Mouse (Mus musculus) spleen, adult 12 weeks (tissue): Measurements from ENCODE around the gene Tyro3.

Experiments
- DNase-seq: peaks from one replicate; pipeline ENCODE4 v3.0.0; 2022; ENCODE audit warnings: low spot score

Gene Tyro3

DNA sequence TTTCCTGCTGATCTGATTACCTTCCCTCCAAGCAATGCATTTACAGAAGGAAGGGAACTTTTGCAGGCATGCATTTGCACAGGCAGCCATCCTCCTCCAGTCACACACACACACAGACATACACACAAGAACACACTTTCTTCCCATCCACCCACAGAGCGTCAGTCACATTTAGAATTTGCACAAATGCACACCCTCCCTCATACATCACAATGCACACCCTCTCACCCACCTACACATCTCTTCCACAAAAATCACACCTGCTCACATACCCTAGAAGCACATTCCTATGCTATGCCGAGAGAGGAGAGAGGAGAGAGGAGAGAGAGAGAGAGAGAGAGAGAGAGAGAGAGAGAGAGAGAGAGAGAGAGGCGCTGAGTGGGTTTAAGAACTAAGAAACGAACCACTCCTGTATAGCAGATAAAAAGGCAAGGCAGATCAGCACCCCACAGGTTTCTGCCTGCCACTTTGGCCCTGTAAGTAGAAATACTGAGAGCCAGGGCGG lies at the start of gene Tyro3:
Gene Tyro3 (plus strand): TSS at position 455 of the 505 bp plus-strand sequence.
- DNase-seq, result no peak

DNA sequence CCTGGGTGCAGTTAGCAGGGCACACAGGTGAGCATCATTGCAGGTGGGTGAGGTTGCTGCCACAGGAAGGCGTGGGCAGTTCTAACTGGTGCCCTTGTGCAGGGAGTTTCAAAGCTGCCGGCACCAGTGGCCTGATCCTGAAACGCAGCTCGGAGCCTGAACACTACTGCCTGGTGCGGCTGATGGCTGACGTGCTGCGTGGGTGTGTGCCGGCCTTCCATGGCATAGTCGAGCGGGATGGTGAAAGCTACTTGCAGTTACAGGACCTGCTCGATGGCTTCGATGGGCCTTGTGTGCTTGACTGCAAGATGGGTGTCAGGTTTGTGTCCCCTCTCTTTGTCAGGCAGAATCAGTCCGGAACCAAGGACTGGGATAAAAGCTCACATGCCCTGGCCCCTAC lies 48.3 kb upstream of the Tyro3 start:
- no peak for DNase-seq

DNA sequence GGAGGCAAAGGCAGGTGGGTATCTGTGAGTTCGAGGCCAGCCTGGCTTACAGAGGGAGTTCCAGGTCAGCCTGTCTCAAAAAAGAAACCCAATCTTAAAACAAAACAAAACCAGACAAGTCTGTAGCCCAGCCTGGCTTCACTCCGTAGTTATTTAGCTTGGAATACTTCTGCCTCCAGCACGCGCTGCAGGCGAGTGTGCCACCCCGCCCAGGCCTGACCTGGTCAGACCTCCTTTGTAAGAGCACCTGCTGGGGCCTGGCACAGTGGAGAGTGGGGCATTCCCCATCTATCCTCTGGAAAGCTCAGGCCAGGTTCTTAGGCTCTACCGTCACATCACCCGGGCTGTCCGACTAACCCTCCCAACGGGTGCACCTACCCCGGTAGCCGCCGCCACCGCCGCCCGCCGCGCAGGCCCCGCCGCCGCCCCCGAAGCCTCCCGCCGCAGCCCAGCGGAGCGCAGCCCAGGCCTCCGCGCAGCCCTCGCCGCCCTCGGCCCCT lies 39.9 kb upstream of the Tyro3 start:
- DNase-seq, result no peak

DNA sequence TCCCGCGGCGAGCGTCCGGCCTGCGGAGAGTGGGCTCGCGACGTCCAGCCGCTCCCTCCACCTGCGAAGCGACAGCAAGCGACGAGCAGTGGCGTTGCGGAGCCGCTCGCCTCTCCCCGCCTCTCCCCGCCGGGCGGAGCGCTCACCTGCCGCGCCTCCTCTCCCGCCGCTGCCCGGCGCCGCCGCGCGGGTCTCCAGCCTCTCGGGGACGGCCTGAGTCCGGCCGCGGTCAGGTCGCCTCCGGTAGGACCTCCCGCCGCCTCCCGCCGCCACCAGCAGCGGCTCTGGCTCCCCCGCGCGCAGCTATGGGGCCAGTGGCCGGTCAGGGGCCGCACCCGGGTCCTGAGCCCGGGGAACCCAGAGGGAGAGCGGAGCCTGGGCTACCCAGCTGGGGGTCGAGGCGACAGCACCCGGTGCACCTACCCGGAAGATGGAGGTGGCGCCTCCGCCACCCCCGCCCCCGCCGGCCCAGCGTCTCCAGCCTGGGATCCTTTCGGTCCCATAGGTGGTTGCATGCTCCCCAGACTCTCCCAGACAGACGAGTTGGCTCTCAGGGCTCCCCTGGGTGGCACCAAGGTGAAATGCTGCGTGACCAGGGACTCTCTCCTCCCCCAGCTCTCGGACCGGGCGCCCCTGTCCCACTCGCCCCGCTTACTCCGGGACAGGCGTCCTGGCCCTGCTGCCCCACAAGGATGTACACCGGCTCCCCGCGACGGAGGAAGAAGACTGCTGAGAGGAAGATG lies 39.3 kb upstream of the Tyro3 start:
- no peak for DNase-seq

DNA sequence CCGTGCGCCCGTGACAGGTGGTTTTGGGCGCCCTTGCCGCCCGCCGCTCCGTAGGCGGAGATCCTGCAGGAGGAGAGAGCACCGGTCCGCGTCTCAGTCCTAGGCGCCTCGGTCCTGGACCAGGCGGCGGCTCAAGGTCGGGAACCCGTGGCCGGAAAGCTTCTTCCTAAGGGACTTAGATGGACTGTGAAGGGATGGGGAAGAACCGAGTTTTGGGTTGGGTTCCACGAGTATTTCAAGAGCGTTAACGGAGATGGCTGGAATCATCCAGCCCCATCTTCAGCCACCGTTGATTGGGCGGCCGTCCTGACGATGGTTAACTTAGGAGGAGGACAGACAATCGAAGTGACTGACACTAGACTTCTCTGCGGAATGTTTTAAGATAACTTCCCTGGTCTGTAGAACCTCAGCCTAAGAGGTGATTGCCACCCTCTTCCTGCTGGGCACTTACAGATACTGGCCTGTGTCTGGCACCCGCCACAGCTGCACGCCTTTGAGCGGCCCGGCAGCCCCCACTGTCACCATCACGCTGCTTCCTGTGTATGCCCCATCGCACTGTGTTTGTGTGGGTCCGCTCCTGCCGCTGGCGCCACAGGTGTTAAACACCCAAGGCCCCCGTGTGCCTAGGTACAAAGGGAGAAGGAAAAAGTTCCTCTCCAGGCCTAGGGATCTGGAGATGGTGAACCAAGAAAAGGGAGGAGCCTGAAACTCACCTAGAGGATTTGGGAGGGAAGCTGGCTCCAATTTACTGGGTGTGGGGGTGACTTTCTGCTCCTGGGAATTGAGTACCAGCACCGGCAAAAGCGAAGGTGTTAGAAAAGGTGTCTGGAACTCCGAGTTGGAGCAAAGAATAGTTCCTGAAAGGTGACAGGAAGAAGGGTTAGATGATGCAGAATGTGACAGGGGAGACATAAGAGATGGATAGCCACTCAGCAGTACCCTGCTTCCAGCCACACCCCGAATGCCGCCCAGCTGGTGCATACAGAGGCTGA lies 38.4 kb upstream of the Tyro3 start:
- no peak for DNase-seq

DNA sequence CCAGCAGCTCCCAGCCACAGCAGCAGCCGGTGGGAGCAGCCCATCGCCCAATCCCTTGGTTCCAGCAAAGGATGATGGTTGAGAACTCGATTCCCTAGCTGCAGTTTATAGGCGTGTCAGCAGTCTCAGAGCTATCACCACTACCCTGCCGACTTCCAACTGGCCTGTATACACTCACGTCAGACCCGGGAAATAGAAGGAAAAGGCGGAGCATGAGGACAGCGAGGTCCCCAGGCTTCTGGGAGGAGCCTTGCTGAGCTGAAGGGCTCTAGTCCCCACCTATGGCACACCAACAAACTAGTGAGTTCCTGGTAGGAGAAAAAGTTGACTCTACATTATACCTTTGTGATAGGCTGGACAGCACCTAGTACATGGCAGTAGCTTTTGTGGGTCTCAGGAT lies 37.3 kb upstream of the Tyro3 start, which contains the start of gene Ltk:
Gene Ltk (minus strand): TSS at position 181 of the 400 bp plus-strand sequence.
- DNase-seq, result no peak

DNA sequence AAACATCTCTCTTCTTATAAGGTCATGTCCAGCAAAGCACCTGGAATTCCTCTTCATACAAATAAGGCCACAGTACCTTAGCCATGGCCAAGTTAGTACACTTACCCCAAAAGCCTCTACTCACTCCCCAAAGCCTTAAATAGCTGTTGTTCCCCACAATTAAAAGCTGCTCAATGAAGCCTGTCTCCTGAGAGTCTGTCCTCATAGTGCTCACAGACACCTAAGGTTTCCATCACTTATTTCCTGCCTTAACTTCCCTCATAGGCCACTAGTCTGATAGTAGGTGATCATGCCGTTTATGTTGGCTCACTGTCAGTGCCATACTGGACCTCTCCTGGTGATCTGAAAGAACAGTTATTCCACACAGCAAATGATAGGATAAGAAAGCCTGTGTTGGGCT lies 35.3 kb upstream of the Tyro3 start:
- no peak for DNase-seq

DNA sequence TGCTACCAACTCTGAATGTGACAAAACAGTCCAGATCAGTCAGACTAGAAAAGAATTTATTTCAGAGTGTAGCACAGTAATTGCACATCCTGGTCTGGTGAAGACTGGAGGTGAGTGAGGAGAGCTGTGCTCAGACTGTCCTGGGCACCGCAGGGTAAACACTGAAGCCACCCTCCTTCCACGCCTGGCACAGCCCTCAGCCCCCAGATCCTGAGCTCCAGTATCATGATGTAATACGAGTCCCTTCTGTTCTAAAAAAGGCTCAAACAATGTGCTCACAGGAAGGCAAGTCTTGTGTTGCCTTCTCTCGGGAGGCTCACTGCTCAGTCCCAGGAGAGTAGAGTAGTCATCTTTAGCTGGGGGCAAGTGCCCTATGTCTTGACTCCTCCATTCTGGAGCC lies 33.6 kb upstream of the Tyro3 start:
- no peak for DNase-seq

DNA sequence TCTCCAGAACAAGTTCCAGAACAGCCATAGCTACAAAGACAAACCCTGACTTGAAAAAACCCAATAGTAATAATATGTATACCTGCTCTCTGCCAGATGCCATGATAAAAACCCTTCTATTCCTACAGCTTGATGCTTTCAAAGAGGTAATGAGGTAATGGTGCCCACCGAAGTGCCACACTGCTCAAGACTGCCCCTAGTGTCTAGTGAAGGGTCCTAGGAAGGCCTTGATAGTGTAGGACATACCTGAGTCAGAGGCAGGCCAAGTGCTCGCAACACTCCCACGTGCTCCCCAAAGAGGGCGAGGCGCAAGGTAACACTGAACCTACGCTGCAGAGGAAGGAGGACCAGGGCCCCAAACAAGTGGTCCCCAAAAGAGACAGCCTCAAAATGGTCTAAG lies 30.3 kb upstream of the Tyro3 start:
- no peak for DNase-seq

DNA sequence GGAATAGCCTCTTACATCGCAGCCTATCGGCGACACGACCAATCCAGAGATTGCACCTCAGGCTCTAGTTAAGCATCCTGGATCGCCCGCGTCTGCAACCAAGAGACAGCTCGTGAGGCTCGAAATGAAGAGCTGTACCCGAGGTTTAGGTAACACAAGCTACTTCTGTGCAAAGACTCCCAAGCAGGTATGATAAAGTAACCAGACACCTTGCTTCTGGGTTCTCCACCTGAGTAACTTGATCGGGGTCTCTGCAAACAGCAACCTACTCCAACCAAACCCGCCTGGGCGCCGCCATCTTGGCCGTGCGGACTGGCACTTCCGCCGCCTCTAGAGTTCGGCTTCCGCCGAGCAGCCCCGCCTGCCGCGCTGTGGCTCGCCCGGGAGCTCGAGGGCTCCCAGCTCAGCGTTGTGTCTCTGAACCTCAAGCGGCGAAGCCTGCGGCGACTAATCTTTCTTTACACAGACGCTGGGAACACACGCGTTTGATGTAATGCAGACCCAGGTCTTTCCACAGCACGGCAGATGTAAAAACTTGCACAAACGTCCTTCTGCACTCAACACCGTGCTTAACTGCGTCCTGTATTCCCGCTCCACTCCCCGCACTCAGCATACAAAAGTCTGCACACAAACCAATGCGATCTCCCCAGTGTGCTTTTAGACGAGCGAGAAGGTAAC lies 10.2 kb upstream of the Tyro3 start, which contains the start of gene Rpap1:
Gene Rpap1 (minus strand): TSS at position 332 of the 678 bp plus-strand sequence.
- peak; percentile 70 for DNase-seq

DNA sequence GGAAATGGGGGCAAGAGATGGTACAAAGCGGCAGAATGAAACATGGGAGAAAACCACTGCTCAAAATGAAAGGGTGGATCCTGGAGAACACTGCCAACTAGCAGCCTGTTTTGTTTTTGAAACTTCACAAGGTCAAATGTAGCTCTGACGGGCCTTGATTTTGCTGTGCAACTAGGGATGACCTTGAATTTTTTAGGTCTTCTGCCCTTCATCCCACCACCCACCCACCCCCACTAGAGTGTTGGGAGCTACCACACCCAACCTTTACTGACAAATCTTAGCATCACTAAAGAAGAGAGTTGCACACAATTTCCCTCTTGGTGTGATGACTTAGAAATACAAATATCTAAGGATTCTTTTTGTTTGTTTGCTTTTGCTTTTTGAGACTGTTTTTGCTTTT lies 7.5 kb upstream of the Tyro3 start:
- no peak for DNase-seq

DNA sequence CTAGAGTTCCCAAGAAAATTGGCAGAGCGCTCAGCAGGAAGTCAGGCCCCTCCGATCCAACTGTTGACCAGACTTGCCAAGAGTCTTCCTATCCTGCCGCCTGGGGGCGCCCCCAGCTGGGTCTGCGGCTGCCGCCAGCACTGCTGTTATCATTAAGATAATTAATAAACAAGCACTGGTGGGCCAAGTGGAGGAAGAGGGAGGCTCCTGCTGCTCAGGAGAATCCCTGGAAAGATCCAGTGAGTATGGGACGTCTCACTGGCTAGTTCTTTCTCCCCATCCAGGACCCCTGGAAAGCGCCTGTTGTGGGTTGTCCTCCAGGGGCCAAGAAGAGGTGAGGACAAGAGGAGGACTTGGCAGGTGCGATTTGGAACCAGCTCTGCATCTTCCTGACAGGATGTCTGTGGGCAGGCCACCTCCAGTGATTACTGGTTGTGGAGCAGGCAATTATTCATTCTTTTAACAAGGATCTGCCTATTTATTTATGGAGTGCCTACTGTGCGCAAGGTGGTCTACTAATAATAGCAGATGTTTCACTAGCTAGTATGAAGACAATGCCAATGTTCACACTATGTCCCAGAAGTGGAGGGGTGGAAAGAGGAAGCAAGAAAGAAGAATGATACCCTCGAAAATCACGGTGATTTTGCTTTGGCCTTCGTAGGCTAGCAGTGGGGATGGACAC lies 854 bp downstream of the Tyro3 start:
- DNase-seq, result no peak

DNA sequence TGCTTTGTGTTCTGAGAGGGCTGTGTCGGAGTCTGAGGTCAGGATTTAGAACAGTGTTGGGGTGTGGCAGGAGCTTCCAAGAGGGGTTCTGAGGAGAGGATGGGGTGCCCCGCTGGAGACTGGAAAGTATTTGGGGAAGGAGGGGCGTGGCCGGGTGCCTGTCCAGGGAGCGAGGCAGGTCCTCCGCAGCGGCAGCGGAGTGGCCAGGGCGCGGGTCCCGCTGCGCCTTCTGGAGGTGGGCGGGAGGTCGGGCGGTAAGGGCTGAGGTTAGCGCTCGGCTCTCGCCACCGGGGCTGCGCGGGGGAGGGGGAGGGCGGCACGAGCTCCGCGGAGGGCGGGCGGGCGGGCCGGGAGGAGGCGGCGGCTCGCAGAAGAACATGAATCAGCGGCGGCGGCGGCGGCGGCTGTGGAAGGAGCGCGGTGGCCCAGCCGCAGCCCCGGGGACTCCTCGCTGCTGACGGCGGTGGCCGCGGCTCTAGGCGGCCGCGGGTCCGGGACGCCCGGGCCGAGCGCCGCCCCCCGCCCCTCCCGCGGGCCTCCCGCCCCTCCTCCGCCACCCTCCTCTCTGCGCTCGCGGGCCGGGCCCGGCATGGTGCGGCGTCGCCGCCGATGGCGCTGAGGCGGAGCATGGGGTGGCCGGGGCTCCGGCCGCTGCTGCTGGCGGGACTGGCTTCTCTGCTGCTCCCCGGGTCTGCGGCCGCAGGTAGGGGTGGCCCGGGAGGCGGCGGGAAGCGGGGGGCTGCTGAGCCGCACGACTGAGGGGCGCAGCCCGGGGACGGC lies 1.8 kb downstream of the Tyro3 start:
- peak; percentile 8 for DNase-seq

DNA sequence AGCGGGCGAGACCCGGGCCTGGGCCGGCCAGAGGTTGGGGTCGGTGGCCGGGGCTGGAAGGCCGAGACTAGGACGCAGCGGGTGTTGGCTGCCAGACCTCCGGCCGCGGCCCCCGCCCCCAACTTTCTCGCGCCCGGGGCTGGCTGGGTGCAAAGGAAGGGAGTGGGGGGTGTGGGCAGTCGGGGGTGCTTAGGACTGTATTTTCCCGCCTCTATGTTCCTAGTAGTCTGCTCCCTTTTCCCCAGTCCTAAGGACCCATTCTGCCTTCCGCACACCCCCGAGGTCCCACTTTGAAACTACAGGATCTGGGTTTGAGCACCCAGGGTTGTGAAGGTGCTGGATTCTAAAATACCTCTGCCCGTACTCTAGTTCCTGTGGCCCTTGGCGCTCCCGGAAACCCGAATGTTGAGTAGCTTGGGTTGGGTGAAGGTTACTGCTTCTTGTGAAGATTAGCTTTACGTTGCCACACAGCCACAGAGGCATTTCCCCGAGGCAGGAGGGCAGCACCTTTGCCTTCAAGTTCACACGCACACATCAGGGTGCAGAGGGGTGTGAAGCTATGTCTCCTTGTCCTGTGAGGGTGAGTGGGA lies 2.5 kb downstream of the Tyro3 start:
- no peak for DNase-seq

DNA sequence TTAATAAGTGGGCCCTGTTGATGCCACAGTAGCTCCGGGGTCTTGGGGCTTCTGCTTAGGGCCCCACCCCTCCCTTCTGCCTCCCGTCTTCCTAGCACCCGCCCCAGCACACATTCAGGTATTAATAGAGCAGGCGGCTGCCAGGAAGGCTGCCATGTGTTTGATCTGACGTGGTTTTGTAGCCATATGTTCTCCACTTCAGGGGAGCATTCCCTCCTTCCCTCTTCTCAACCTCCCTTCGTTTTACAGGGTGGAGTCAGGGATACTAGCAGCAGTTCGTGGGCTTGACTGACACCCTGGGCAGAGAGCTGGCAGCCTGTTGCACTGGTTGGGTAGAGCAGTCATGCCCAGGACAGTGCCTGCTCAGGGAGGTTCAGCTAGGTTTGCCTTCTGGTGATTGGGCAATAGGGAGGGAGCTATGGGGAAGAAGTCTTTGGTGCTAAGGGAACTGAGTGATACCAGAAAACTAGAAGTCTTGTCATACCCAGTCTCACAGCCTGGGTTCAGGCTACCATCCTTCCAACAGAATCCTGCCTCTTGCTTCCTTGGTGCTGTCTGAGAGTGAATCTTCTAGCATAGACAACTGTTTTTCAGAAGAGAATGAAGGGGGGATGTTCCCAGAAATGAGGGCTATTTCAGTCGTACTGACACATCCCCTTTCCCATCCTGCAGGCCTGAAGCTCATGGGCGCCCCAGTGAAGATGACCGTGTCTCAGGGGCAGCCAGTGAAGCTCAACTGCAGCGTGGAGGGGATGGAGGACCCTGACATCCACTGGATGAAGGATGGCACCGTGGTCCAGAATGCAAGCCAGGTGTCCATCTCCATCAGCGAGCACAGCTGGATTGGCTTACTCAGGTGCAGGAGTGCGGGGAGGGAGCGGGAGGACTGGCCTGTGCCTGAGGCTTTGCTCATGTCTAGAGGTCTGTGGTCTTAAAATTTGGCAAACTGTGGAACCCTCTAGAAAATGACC lies 3.6 kb downstream of the Tyro3 start:
- DNase-seq, result no peak

DNA sequence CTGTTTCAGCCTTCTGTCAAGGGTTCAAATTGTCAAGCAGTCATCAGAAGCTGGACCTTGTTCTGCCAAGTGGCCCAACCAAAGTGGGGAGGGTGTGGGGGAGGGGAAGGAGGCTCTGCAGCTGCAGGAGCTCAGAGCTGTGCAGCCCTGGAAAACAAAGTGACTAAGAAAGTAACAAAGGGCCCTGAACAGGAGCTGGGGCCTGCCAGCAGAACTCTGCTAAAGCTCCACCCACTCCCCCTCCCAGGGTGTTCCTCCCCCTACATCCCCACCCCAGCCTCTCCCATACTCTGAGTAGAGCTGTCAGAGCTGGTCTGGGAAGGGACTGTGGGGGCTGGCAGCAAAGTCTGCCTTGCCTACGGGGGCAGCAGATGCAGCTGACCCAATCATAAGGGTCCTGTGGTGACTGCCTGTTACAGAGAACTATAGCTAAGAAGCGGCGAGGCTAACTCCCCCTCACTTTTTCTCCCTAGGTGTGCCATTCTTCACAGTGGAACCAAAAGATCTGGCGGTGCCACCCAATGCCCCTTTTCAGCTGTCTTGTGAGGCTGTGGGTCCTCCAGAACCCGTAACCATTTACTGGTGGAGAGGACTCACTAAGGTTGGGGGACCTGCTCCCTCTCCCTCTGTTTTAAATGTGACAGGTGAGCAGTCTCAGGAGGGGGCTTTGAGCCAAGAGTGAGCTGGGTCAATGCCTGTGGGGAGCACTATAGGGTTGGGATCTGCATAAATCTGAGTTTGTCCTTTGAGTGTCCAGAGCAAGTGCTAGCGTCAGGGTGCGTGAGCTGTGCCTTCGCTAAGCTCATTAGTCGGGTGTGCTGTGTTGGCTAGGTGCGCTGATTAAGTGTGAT lies 5.5 kb downstream of the Tyro3 start:
- DNase-seq, result no peak

DNA sequence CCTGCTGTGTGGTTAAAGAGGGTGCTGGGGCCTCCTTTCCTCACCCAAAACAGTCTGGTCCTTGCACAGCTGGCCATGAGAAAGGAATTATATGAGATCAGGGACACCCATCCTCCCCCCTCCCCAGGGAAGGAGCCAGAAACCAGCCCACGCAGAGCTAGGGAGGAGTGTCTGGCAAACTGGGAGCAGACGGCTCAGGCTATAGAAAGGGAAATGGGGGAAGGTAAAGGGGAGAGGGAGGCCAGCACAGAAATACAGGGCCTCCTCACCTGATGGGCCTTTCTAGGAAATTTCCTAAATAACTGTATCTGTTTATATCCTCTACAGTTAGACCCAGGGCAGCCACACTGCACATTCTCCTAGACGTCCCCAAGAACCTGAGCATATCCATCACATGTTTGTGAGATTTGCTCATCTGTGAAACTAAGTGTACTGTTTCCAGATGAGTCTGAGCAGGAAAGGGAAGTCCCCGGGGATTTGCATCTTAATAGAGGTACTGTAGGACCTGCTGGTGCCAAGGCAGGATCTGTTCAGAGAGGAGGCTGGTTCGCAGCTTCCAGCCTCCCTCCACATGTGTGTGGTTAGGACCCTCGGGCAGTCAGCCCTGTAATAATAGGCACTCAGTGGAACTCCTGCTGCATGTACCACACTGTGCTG lies 6.2 kb downstream of the Tyro3 start:
- no peak for DNase-seq

DNA sequence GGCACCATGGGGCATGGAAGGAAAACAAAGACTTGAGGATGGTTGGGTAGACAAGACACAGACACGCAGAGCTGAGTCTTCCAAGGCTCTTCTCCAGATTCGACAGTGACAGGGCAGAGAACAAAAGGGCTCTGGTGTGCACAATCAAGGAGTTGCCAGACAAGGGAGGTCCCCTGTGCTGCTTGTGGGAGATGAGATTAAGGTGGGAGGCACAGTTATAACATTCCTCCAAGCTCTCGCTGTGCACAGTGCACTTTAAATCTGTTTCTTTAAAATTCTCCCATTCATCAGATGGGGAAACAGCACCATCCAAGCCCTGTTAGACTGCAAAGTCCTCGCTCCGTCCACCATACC lies 6.7 kb downstream of the Tyro3 start:
- DNase-seq, result no peak
